Mouse (Mus musculus): ENCODE measurements at regions not wholly inside any gene's neighbourhood (a gene's known extent, or its start where the extent isn't known, plus 50 kb on each side); places are given as distances from the start of the nearest gene placed in this dataset.

DNA sequence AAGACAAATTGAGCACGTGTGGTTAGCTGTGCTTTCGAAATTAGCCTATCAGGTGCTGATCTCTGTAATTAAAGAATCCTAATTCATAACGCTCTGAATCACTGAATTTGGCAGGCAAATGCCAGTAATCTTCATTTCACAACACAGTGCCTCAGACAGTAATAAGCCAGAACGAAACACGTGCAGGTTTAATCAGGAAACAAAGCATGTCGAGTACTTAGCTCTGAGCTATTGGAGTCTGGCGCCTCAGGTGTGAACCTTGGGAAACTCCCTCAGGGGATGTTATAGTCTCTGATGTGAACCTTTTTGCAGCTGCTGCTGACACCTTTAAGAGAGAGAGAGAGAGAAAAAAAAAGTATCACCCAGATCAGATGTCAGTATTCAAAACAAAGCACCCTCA is 232.6 kb downstream of the Cog6 start:
- no peak for TF ChIP-seq POLR2A (IDR thresholded peaks at IDR 0.05; ENCODE audit: insufficient read depth, low read depth, low read length)
- no peak for TF ChIP-seq CTCF (IDR thresholded peaks at IDR 0.05; ENCODE audit: insufficient read depth, low read depth, low read length)

Measured in olfactory bulb, adult 2 months (tissue).